Mouse (Mus musculus) hindbrain, embryonic 10.5 days (tissue): Measurements from ENCODE around the gene 9530077C05Rik. TPM values are rescaled to one million over a fixed set of nuclear protein-coding genes. Genes with fewer than 3 reads are reported as not detected.

Source experiments
- DNase-seq: peaks from one replicate; pipeline ENCODE4 v3.0.0-alpha.2; 2017; ENCODE audit warnings: low spot score
- H3K27ac ChIP-seq: fragments of 300-500 bp; sonication (generic); 2 replicates; pipeline ENCODE4 v1.5.1; 2016; ENCODE audit warnings: mild to moderate bottlenecking, moderate library complexity
- H3K27me3 ChIP-seq: fragments of 300-500 bp; sonication (generic); 2 replicates; pipeline ENCODE4 v1.6.1; 2016; ENCODE audit warnings: mild to moderate bottlenecking; ENCODE audit not compliant: poor library complexity, insufficient read depth, severe bottlenecking
- H3K36me3 ChIP-seq: fragments of 300-500 bp; sonication (generic); 2 replicates; pipeline ENCODE4 v1.6.1; 2016; ENCODE audit warnings: mild to moderate bottlenecking, moderate library complexity
- H3K4me1 ChIP-seq: fragments of 300-500 bp; sonication (generic); replicated peaks from 2 replicates; pipeline ENCODE4 v1.6.1; 2016; ENCODE audit warnings: mild to moderate bottlenecking
- H3K4me3 ChIP-seq: fragments of 300-500 bp; sonication (generic); 2 replicates; pipeline ENCODE4 v1.5.1; 2016; ENCODE audit warnings: mild to moderate bottlenecking, moderate library complexity
- H3K9me3 ChIP-seq: fragments of 300-500 bp; sonication (generic); 2 replicates; pipeline ENCODE4 v1.6.1; 2016; ENCODE audit warnings: mild to moderate bottlenecking, moderate library complexity
- WGBS: fragments of 180-500 bp; shearing (Covaris S2); methylation state at CpG from one replicate; pipeline ENCODE4 v1.1.7; 2016; 5-methylcytosine and 5-hydroxymethylcytosine counted together
- polyA plus RNA-seq: library from polyadenylated mRNA; unstranded; fragments of >200 nt; fragmentation: Nextera tagmentation; extraction: Ambion mirVana; gene quantifications from 2 replicates; pipeline ENCODE4 v1.2.1, GENCODE M21; 2016

9530077C05Rik gene
- polyA plus RNA-seq, 1 experiment from 2014 or later: 9.3 TPM

- DNase-seq: no peak
- no peaks in the 10 kb centered on the region for H3K27me3 ChIP-seq
- no peaks in the 10 kb centered on the region for H3K9me3 ChIP-seq
- H3K27ac ChIP-seq: no peak overlapping the region
- peaks cover 29% of the 10 kb centered on the region for H3K4me1 ChIP-seq
- H3K4me3 ChIP-seq: no peak overlapping the region
- H3K36me3 ChIP-seq: no peaks in the 10 kb centered on the region
- 80% methylated on average over 10 of the region's 10 CpGs for WGBS
These were observed 12.9 kb downstream of the 9530077C05Rik start for GRCm38 (mm10) chr9:22424196-22424595.

GRCm38 (mm10) chr9:22424719-22425118, 13.4 kb downstream of the 9530077C05Rik start:
- Histone ChIP-seq H3K27me3 (no peaks in the 10 kb centered on the region), H3K36me3 (no peaks in the 10 kb centered on the region), H3K4me1 (peaks cover 30% of the 10 kb centered on the region), H3K4me3 (no peak overlapping the region), H3K9me3 (no peaks in the 10 kb centered on the region), H3K27ac (no peak overlapping the region)
- WGBS: 93% methylated on average over 4 of the region's 4 CpGs
- no peak for DNase-seq

- WGBS: 46% methylated on average over 4 of the region's 4 CpGs
- Histone ChIP-seq H3K4me1 (peaks cover 22% of the 10 kb centered on the region), H3K4me3 (no peak overlapping the region), H3K9me3 (no peaks in the 10 kb centered on the region), H3K27me3 (no peaks in the 10 kb centered on the region), H3K36me3 (no peaks in the 10 kb centered on the region), H3K27ac (no peak overlapping the region; the same call in 1 of the 2 replicates)
- DNase-seq: no peak
These were observed 16.8 kb downstream of the 9530077C05Rik start for GRCm38 (mm10) chr9:22428028-22428665.

- H3K27ac ChIP-seq: no peak overlapping the region; the same call in 1 of the 2 replicates
- no peak for DNase-seq
- H3K27me3 ChIP-seq: no peaks in the 10 kb centered on the region
- peaks cover 22% of the 10 kb centered on the region for H3K4me1 ChIP-seq
- H3K9me3 ChIP-seq: no peaks in the 10 kb centered on the region
- H3K4me3 ChIP-seq: no peak overlapping the region
- H3K36me3 ChIP-seq: no peaks in the 10 kb centered on the region
- WGBS: 88% methylated on average over 14 of the region's 14 CpGs
These were observed 17.5 kb downstream of the 9530077C05Rik start for GRCm38 (mm10) chr9:22428666-22429410.

GRCm38 (mm10) chr9:22429533-22430241, 18.4 kb downstream of the 9530077C05Rik start:
- H3K27ac ChIP-seq: no peak overlapping the region
- DNase-seq: no peak
- H3K9me3 ChIP-seq: no peaks in the 10 kb centered on the region
- H3K4me3 ChIP-seq: no peak overlapping the region
- no peaks in the 10 kb centered on the region for H3K36me3 ChIP-seq
- 73% methylated on average over 15 of the region's 15 CpGs for WGBS
- H3K4me1 ChIP-seq: peaks cover 22% of the 10 kb centered on the region
- no peaks in the 10 kb centered on the region for H3K27me3 ChIP-seq

- DNase-seq: no peak
- 48% methylated on average over 5 of the region's 5 CpGs for WGBS
- H3K27ac ChIP-seq: no peak overlapping the region
- no peaks in the 10 kb centered on the region for H3K9me3 ChIP-seq
- H3K36me3 ChIP-seq: no peaks in the 10 kb centered on the region
- H3K4me3 ChIP-seq: no peak overlapping the region
- H3K4me1 ChIP-seq: peaks cover 22% of the 10 kb centered on the region
- H3K27me3 ChIP-seq: no peaks in the 10 kb centered on the region
These were observed 19.1 kb downstream of the 9530077C05Rik start for GRCm38 (mm10) chr9:22430315-22430840.

GRCm38 (mm10) chr9:22433221-22433620, 21.9 kb downstream of the 9530077C05Rik start:
- H3K27ac ChIP-seq: no peak overlapping the region
- H3K27me3 ChIP-seq: no peaks in the 10 kb centered on the region

GRCm38 (mm10) chr9:22434101-22434500, 22.8 kb downstream of the 9530077C05Rik start:
- Histone ChIP-seq H3K9me3 (no peaks in the 10 kb centered on the region), H3K27ac (no peak overlapping the region), H3K36me3 (no peaks in the 10 kb centered on the region), H3K4me3 (no peak overlapping the region), H3K27me3 (no peaks in the 10 kb centered on the region), H3K4me1 (peaks cover 7% of the 10 kb centered on the region)
- no peak for DNase-seq
- WGBS: 85% methylated on average over 2 of the region's 2 CpGs

More at GRCm38 (mm10) chr9:22433221-22433620, 21.9 kb downstream of the 9530077C05Rik start:
- 85% methylated on average over 2 of the region's 2 CpGs for WGBS
- Histone ChIP-seq H3K4me3 (no peak overlapping the region), H3K36me3 (no peaks in the 10 kb centered on the region), H3K4me1 (peaks cover 16% of the 10 kb centered on the region), H3K9me3 (no peaks in the 10 kb centered on the region)
- DNase-seq: no peak

GRCm38 (mm10) chr9:22438826-22439225, 27.5 kb downstream of the 9530077C05Rik start:
- Histone ChIP-seq H3K9me3 (0 out of 2 replicates have a peak, but pooled peaks cover 2% of the 10 kb centered on the region), H3K36me3 (peaks cover 11% of the 10 kb centered on the region), H3K4me1 (no peaks in the 10 kb centered on the region), H3K27me3 (no peaks in the 10 kb centered on the region), H3K4me3 (no peak overlapping the region), H3K27ac (no peak overlapping the region)
- DNase-seq: no peak
- WGBS: 65% methylated on average over 1 of the region's 1 CpGs

- 0 out of 2 replicates have a peak, but pooled peaks cover 2% of the 10 kb centered on the region for H3K9me3 ChIP-seq
- WGBS: 93% methylated on average over 10 of the region's 10 CpGs
These were observed 31.8 kb downstream of the 9530077C05Rik start for GRCm38 (mm10) chr9:22443157-22443556.

GRCm38 (mm10) chr9:22445123-22445522, 33.8 kb downstream of the 9530077C05Rik start:
- H3K4me3 ChIP-seq: no peak overlapping the region
- DNase-seq: no peak
- no peak overlapping the region for H3K27ac ChIP-seq
- H3K27me3 ChIP-seq: no peaks in the 10 kb centered on the region
- 90% methylated on average over 1 of the region's 1 CpGs for WGBS
- 0 out of 2 replicates have a peak, but pooled peaks cover 2% of the 10 kb centered on the region for H3K9me3 ChIP-seq
- no peaks in the 10 kb centered on the region for H3K4me1 ChIP-seq
- H3K36me3 ChIP-seq: peaks cover 59% of the 10 kb centered on the region

More at GRCm38 (mm10) chr9:22443157-22443556, 31.8 kb downstream of the 9530077C05Rik start:
- H3K4me3 ChIP-seq: no peak overlapping the region
- H3K4me1 ChIP-seq: no peaks in the 10 kb centered on the region
- DNase-seq: no peak
- H3K36me3 ChIP-seq: peaks cover 39% of the 10 kb centered on the region
- no peak overlapping the region for H3K27ac ChIP-seq
- H3K27me3 ChIP-seq: no peaks in the 10 kb centered on the region

GRCm38 (mm10) chr9:22447213-22447612, 35.9 kb downstream of the 9530077C05Rik start:
- no peaks in the 10 kb centered on the region for H3K9me3 ChIP-seq
- no peaks in the 10 kb centered on the region for H3K4me1 ChIP-seq
- no peak overlapping the region for H3K27ac ChIP-seq
- no peak overlapping the region for H3K4me3 ChIP-seq
- WGBS: 91% methylated on average over 5 of the region's 5 CpGs
- no peak for DNase-seq
- peaks cover 68% of the 10 kb centered on the region for H3K36me3 ChIP-seq
- H3K27me3 ChIP-seq: no peaks in the 10 kb centered on the region
